Mouse (Mus musculus): ENCODE data around the gene Ciao2a. TPM values are rescaled to one million over a fixed set of nuclear protein-coding genes. Genes with fewer than 3 reads are reported as not detected.

Gene Ciao2a
- polyA plus RNA-seq, 1 experiment, result 27.0 TPM

DNA sequence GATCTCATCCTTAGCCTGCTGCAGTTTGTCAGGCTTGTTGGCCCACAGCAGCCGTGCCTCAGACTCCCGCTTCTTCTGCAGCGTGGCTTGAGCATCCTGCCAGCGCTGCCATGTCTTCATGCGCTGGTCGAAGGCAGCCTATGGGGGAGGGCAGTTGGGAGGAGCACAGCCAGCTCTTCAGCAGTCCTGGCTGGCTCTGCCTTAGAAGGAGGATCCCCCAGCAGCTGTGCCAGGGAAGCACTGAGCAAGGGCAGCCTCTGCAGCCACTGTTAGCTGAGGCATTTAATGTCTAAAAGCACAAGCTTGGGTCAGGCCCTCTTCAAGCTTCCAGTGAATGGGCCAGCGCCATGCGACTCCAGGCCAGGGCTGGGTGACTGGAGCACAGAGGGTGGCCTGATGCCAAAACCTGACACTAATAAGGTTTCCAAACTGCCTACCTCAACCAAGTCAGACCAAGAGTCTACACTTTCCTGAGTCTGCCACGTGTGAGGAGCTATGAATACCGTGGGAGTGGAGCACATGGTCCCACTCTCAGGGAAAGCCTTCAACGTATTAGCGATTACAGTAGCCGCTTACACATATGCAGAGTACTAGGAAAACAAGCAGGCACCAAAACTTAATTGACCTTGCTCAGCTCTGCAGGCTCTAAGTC, 35.7 kb upstream of the Ciao2a start:
- WGBS, result 91% methylated on average over 13 of the region's 13 CpGs
- Histone ChIP-seq H3K4me3 (replicated peaks; ENCODE audit: control insufficient read depth, low read depth, low read length) (no peak overlapping the region), H3K4me1 (ENCODE audit: control insufficient read depth, insufficient read depth, low read length) (no peaks in the 10 kb centered on the region), H3K27ac (ENCODE audit: control insufficient read depth, insufficient read depth, low read depth, low read length, poor library complexity) (no peak overlapping the region)
- TF ChIP-seq POLR2A (IDR thresholded peaks at IDR 0.05; ENCODE audit: borderline replicate concordance, control insufficient read depth, low read depth, low read length) (no peak), CTCF (IDR thresholded peaks at IDR 0.05; ENCODE audit: control insufficient read depth, insufficient read depth, low read length) (no peak)

DNA sequence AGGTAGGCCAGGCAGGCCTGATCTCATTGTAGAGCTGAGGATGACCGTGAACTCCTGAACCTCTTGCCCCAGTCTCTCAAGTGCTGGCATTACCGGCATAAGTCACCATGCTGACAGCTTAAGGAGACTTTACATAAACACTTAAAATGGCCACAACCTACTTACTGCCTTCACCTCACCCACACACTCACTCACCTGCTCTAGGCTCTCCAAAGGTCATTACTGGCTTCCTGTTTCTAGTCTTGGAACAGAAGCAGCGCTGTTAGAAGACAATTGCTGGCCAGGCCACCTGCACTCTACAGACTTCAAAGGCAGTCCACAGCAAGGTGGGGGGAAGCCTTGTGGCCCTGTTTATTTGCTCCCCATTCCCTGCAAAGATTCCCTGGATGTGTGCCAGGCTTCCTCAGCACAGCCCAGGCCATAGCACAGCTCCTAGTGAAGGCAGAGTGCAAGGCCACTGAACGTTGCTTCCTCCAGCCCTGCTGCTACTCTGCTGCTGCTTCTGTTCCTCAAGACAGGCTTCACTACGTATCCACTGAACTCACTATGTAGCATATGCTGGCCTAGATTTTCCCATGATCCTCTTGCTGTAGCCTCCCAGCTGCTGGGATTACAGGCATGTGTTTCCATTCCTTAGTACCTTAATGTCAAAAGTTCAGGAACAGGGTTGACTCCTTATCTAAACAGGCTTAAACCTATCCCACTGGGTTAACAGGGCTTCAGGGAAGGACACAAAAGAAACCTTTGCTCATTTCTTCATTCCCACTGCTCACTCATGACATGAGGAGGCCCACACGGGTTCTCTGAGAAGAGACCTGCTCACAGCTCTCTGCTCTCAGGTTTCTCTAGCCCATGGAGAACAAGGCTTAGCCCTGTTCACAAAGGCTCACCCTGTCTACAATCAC, 34.8 kb upstream of the Ciao2a start:
- Histone ChIP-seq H3K27ac (ENCODE audit: control insufficient read depth, insufficient read depth, low read depth, low read length, poor library complexity) (no peak overlapping the region), H3K4me3 (replicated peaks; ENCODE audit: control insufficient read depth, low read depth, low read length) (no peak overlapping the region), H3K4me1 (ENCODE audit: control insufficient read depth, insufficient read depth, low read length) (no peaks in the 10 kb centered on the region)
- TF ChIP-seq POLR2A (IDR thresholded peaks at IDR 0.05; ENCODE audit: borderline replicate concordance, control insufficient read depth, low read depth, low read length) (no peak), CTCF (IDR thresholded peaks at IDR 0.05; ENCODE audit: control insufficient read depth, insufficient read depth, low read length) (no peak)
- 92% methylated on average over 6 of the region's 6 CpGs for WGBS

DNA sequence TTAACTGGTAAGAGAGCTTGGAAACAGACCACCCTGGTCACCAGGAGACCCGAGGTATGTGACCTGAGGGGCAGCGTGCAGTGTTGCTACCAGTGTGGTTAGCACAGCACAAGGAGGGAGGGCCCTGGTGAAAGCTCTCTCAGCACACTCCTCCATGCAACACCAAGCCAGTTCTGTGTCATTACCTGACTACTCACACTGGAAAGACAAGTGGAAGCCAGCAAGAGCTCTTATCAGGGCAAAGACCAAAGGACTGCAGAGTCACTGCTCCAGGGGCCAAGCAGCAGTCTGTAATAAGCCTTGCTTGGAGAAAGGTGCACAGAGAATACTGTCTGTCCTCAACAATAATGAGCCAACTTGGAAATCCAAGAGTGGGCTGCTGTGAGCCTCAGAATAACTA, 33.7 kb upstream of the Ciao2a start:
- Histone ChIP-seq H3K27ac (ENCODE audit: control insufficient read depth, insufficient read depth, low read depth, low read length, poor library complexity) (no peak overlapping the region), H3K4me3 (replicated peaks; ENCODE audit: control insufficient read depth, low read depth, low read length) (no peak overlapping the region), H3K4me1 (ENCODE audit: control insufficient read depth, insufficient read depth, low read length) (no peaks in the 10 kb centered on the region)
- WGBS, result 92% methylated on average over 2 of the region's 2 CpGs
- TF ChIP-seq POLR2A (IDR thresholded peaks at IDR 0.05; ENCODE audit: borderline replicate concordance, control insufficient read depth, low read depth, low read length), result no peak
- TF ChIP-seq CTCF (IDR thresholded peaks at IDR 0.05; ENCODE audit: control insufficient read depth, insufficient read depth, low read length), result no peak

DNA sequence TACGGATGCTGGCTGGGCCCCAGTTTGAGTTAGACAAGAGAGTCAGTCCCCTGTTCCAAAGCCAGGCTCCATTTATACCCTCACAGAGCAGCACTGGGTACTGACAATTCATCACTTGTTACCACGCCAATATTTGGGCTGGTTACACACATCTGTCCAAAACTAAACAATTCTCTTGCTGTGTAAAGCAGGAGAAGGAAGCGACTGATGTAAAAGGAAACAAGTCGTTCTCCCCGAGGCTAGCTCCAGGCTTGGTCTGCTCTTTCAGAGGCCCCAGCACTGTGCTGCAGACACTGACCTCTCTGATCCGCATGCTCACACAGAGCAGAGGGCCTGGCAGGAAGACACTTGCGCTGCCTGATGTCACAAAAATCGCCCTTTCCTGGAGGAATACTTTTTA, 24.8 kb upstream of the Ciao2a start:
- Histone ChIP-seq H3K4me1 (ENCODE audit: control insufficient read depth, insufficient read depth, low read length) (no peaks in the 10 kb centered on the region), H3K27ac (ENCODE audit: control insufficient read depth, insufficient read depth, low read depth, low read length, poor library complexity) (no peak overlapping the region), H3K4me3 (replicated peaks; ENCODE audit: control insufficient read depth, low read depth, low read length) (no peak overlapping the region)
- TF ChIP-seq POLR2A (IDR thresholded peaks at IDR 0.05; ENCODE audit: borderline replicate concordance, control insufficient read depth, low read depth, low read length) (no peak), CTCF (IDR thresholded peaks at IDR 0.05; ENCODE audit: control insufficient read depth, insufficient read depth, low read length) (no peak)
- WGBS, result 87% methylated on average over 8 of the region's 8 CpGs

DNA sequence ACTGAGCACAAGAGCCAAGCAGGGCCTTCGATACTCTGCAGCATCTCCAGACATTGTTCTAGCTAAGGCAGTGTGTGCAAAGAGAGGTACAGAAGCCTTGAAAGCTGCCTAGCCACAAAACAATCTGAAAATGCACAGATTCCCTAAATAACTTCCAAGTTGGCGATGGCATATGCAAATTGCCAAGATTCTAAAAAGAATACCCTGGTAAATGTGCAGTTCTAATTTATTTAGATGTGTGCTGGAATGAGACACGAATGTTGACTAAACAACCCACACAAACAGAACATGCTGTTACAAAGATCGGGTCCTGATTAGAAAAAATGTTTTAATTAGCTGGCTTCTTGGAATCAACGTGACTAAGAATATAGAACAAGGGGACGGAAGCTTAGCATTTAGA, 23.7 kb upstream of the Ciao2a start:
- TF ChIP-seq CTCF (IDR thresholded peaks at IDR 0.05; ENCODE audit: control insufficient read depth, insufficient read depth, low read length), result no peak
- TF ChIP-seq POLR2A (IDR thresholded peaks at IDR 0.05; ENCODE audit: borderline replicate concordance, control insufficient read depth, low read depth, low read length), result no peak
- Histone ChIP-seq H3K4me3 (replicated peaks; ENCODE audit: control insufficient read depth, low read depth, low read length) (no peak overlapping the region), H3K27ac (ENCODE audit: control insufficient read depth, insufficient read depth, low read depth, low read length, poor library complexity) (no peak overlapping the region), H3K4me1 (ENCODE audit: control insufficient read depth, insufficient read depth, low read length) (no peaks in the 10 kb centered on the region)
- 85% methylated on average over 6 of the region's 6 CpGs for WGBS

DNA sequence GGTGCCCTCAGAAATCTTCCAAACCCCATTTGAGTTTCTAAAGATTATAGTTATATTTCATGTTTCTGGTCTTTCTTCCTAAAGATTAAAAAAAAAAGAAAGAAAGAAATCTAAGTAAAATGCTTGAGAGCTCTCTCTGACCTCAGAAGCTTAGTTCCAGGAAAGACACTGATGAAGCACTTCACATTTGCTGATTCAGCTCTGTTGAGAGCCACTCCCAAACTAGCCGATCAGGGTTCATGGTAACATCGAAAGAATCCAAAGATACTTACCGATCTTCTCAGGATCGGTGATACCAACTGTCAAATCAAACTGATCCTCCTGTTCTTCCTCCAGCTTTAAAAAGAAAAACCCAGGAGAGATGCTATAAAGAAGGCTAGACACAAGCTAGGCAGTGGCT, 21.8 kb upstream of the Ciao2a start:
- TF ChIP-seq CTCF (IDR thresholded peaks at IDR 0.05; ENCODE audit: control insufficient read depth, insufficient read depth, low read length) (no peak), POLR2A (IDR thresholded peaks at IDR 0.05; ENCODE audit: borderline replicate concordance, control insufficient read depth, low read depth, low read length) (no peak)
- H3K4me1 ChIP-seq (ENCODE audit: control insufficient read depth, insufficient read depth, low read length), result no peaks in the 10 kb centered on the region
- WGBS, result 93% methylated on average over 4 of the region's 4 CpGs
- H3K27ac ChIP-seq (ENCODE audit: control insufficient read depth, insufficient read depth, low read depth, low read length, poor library complexity), result no peak overlapping the region
- H3K4me3 ChIP-seq (replicated peaks; ENCODE audit: control insufficient read depth, low read depth, low read length), result no peak overlapping the region

DNA sequence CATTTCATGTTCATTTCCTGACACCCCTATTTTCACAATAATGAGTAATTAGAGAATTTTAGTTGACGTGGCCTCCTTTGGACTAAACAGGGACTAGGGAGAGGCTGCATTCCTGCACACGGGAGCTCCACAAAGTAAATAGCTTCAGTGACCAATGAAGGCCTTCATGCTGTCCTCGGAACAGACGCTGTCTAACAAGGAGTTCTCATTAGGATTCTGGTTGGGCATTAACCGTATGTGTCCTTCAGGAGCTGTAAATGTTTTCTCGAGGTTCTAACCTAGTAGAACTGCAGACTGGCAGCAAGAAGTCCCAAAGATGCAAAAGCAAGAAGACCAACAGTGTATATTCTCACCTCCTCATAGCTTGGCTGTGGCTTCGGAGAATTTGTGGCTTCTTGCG, 21.2 kb upstream of the Ciao2a start:
- no peaks in the 10 kb centered on the region for H3K4me1 ChIP-seq (ENCODE audit: control insufficient read depth, insufficient read depth, low read length)
- H3K27ac ChIP-seq (ENCODE audit: control insufficient read depth, insufficient read depth, low read depth, low read length, poor library complexity), result no peak overlapping the region
- TF ChIP-seq POLR2A (IDR thresholded peaks at IDR 0.05; ENCODE audit: borderline replicate concordance, control insufficient read depth, low read depth, low read length), result no peak
- no peak for TF ChIP-seq CTCF (IDR thresholded peaks at IDR 0.05; ENCODE audit: control insufficient read depth, insufficient read depth, low read length)
- no peak overlapping the region for H3K4me3 ChIP-seq (replicated peaks; ENCODE audit: control insufficient read depth, low read depth, low read length)
- 91% methylated on average over 8 of the region's 8 CpGs for WGBS

DNA sequence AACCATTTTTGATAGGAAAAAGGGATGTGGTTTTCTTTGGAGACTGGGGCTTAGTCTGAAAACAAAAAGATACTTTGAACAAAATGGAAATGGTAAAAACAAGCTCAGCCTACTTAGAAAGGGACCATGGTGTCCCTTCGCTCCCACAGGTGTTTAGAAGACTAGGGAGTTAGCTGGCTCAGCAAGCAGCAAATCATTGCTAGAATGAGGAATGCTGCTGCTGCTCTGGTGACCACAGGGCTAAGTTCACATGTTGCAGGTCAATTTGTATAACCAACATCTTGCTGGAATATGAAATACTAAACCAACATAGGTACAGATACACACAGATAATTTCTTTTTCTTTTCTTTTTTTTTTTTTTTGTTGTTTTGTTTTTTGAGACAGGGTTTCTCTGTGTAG, 16.8 kb upstream of the Ciao2a start:
- WGBS, result 97% methylated on average over 1 of the region's 1 CpGs
- Histone ChIP-seq H3K4me1 (ENCODE audit: control insufficient read depth, insufficient read depth, low read length) (peaks cover under 1% of the 10 kb centered on the region; the same call in 1 of the 2 replicates), H3K27ac (ENCODE audit: control insufficient read depth, insufficient read depth, low read depth, low read length, poor library complexity) (no peak overlapping the region), H3K4me3 (replicated peaks; ENCODE audit: control insufficient read depth, low read depth, low read length) (no peak overlapping the region)
- TF ChIP-seq POLR2A (IDR thresholded peaks at IDR 0.05; ENCODE audit: borderline replicate concordance, control insufficient read depth, low read depth, low read length) (no peak), CTCF (IDR thresholded peaks at IDR 0.05; ENCODE audit: control insufficient read depth, insufficient read depth, low read length) (no peak)

Data from bone marrow, adult 2 months (tissue).